Mouse (Mus musculus) ES-E14 (cell line): ENCODE data around the gene Efna2. TPM values are rescaled to one million over a fixed set of nuclear protein-coding genes. Genes with fewer than 3 reads are reported as not detected.

Source experiments
- DNase-seq: peaks from one replicate; pipeline ENCODE4 v3.0.0-alpha.2; 2013; ENCODE audit warnings: low read depth, low spot score
- H3K27ac ChIP-seq: 2 replicates; pipeline ENCODE4 v1.5.1; 2012; ENCODE audit warnings: low read depth, mild to moderate bottlenecking, low read length, moderate library complexity, mixed read lengths; ENCODE audit not compliant: poor library complexity, insufficient read depth, severe bottlenecking
- H3K36me3 ChIP-seq: 2 replicates; pipeline ENCODE4 v1.6.1; 2012; ENCODE audit warnings: mild to moderate bottlenecking, low read length, moderate library complexity, mixed read lengths; ENCODE audit not compliant: control insufficient read depth, poor library complexity, insufficient read depth, severe bottlenecking
- H3K4me1 ChIP-seq, 2 experiments: fragments of 150-350 bp in 1 of 2; sonication (generic) in 1 of 2; 2 replicates each; pipeline ENCODE4 v1.6.1; 2012; ENCODE audit warnings: low read length in 2 of 2, mild to moderate bottlenecking in 1 of 2, mixed read lengths in 1 of 2; ENCODE audit not compliant: control insufficient read depth in 2 of 2, insufficient read depth in 2 of 2, poor library complexity in 1 of 2
- H3K4me3 ChIP-seq, 2 experiments: fragments of 150-350 bp in 1 of 2; sonication (generic) in 1 of 2; 2 replicates each; pipeline ENCODE4 v1.5.1; 2012; ENCODE audit warnings: low read length in 2 of 2, low read depth in 1 of 2, mild to moderate bottlenecking in 1 of 2, mixed read lengths in 1 of 2; ENCODE audit not compliant: insufficient read depth in 1 of 2, poor library complexity in 1 of 2, severe bottlenecking in 1 of 2
- H3K9ac ChIP-seq: 2 replicates; pipeline ENCODE4 v1.6.1; 2012; ENCODE audit warnings: low read depth, mild to moderate bottlenecking, low read length, mixed read lengths; ENCODE audit not compliant: poor library complexity, insufficient read depth, severe bottlenecking
- H3K9me3 ChIP-seq: fragments of 150-350 bp; sonication (generic); 2 replicates; pipeline ENCODE4 v1.6.1; 2012; ENCODE audit warnings: low read depth, mild to moderate bottlenecking, low read length; ENCODE audit not compliant: control insufficient read depth, insufficient read depth
- CHD2 ChIP-seq: IDR thresholded peaks from 2 replicates; pipeline ENCODE4 v1.6.1; 2014; ENCODE audit warnings: mild to moderate bottlenecking, low read depth, low read length, inconsistent platforms
- HCFC1 ChIP-seq: IDR thresholded peaks from 2 replicates; pipeline ENCODE4 v1.6.1; 2012; ENCODE audit warnings: low read length, inconsistent platforms, borderline replicate concordance; ENCODE audit not compliant: insufficient read depth
- MAFK ChIP-seq: IDR thresholded peaks from 2 replicates; pipeline ENCODE4 v1.6.1; 2014; ENCODE audit warnings: mild to moderate bottlenecking, low read depth, low read length, inconsistent platforms; ENCODE audit not compliant: insufficient read depth
- ZC3H11A ChIP-seq: IDR thresholded peaks from 2 replicates; pipeline ENCODE4 v1.6.1; 2012; ENCODE audit warnings: low read depth, mild to moderate bottlenecking, inconsistent platforms, low read length, borderline replicate concordance
- ZNF384 ChIP-seq: IDR thresholded peaks from 2 replicates; pipeline ENCODE4 v1.6.1; 2012; ENCODE audit warnings: low read depth, low read length, inconsistent platforms
- in situ Hi-C, 2 experiments: fragments of 600-800 bp; cut with MboI; formaldehyde crosslinking; loops; one replicate each; pipeline ENCODE4 v1.15.1; 2025; ENCODE audit warnings: low sequenced_read_pairs in 2 of 2, inconsistent platforms in 1 of 2; ENCODE audit not compliant: unreplicated experiment in 2 of 2
- total RNA-seq: library from RNA; depleted of rRNA; stranded (reverse); fragments of 300-350 nt; gene quantifications from 2 replicates; pipeline ENCODE4 v1.2.3, GENCODE M21; 2012

The Efna2 gene
- total RNA-seq, 1 experiment, result 2.7 TPM

DNA sequence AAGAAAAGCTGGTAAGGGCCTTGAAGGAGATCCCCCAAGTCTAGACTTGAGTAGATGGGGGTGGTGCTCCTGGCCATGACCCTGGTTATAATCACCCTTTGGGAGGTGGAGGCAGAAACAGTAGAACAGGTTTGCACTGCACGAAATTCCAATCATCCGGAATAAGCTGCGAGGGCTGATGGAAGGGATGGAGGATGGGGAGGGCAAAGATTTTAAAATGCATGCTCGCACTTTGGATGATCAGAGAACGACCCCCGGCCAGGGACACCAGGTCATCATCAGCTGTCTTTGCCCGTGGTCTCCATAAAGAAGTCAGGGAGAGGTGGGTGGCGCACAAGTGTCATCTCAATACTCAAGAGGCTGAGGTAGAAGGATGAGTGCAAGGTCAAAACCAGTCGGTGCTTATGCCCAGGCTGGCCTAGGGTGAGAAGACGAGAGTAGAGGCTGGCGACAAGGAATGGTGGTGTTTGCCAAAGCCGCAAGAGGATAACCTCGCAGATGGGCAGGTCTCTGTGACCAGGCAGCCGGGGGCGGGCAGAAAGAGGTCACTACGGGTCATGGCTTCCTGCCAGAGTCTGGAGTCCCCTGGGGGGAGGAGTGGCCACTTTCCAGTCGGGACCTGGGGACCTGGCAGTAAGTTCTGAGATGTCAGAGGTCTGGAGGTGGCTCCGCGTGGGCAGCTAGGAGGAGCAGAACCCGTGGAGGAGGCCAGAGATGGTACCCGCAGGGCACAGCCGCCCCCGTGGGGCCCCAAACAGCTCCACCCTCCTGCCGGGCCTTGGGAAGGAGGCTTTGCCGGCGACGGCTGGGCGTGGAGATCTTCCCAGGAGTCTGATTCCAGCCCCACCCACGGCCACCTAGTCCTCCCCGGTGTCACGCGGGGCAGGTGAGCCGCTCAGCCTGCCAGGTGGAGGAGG lies 18.6 kb upstream of the Efna2 start:
- TF ChIP-seq CHD2, result no peak
- no peak for TF ChIP-seq ZC3H11A
- no peak for TF ChIP-seq MAFK
- no peak for TF ChIP-seq ZNF384
- Histone ChIP-seq H3K4me1 (peaks cover 7 to 38% of the 10 kb centered on the region in 2 experiments), H3K4me3 (peak overlapping the region; percentile 45 to 57), H3K36me3 (peaks cover 15% of the 10 kb centered on the region), H3K9me3 (no peaks in the 10 kb centered on the region), H3K27ac (peak overlapping the region; percentile 88), H3K9ac (peak overlapping the region; percentile 71)
- no peak for DNase-seq
- in situ Hi-C loops, result no loop called here

DNA sequence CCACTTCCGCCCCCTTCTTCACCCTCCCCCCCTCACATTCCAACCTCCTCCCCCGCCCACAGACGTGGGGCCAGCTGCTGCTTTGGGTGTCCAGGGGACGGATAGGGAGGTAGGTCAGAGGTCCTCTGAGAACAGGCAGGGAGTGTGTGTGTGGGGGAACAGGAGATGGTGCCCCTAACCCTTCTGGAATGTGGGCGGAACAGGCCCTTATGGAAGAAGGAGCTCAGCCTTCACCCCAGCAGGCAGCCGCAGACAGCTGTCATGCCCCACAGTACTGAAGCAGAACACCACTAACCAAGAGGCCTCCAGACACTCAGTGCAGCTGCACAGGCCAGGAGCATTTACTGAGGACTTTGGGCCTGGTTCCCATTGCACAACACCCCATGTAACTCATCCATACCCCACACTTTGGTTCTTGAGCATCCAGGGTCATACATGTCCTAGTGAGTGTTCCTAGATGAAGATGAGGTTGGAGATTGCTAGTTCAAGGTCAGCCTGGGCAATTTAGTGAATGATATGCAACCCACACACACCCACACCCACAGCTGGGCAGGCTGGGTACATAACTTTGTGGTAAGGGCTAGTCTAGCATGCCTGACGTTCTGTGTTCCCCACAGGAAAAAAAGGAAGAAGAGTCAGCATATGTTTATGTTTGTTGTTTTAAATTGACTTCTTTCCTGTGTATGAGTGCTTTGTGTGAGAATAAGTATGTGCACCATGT lies 17.6 kb upstream of the Efna2 start:
- Histone ChIP-seq H3K36me3 (peaks cover 5% of the 10 kb centered on the region), H3K27ac (peak overlapping the region; percentile 88), H3K9ac (peak overlapping the region; percentile 20; the same call in 1 of the 2 replicates), H3K9me3 (no peaks in the 10 kb centered on the region), H3K4me1 (peaks cover 7 to 41% of the 10 kb centered on the region in 2 experiments), H3K4me3 (peak overlapping the region; percentile 17 to 57; a peak in 2 of 4 replicates)
- TF ChIP-seq ZC3H11A (no peak), MAFK (no peak), CHD2 (no peak), HCFC1 (no peak), ZNF384 (no peak)
- no peak for DNase-seq
- in situ Hi-C loops, result no loop called here

DNA sequence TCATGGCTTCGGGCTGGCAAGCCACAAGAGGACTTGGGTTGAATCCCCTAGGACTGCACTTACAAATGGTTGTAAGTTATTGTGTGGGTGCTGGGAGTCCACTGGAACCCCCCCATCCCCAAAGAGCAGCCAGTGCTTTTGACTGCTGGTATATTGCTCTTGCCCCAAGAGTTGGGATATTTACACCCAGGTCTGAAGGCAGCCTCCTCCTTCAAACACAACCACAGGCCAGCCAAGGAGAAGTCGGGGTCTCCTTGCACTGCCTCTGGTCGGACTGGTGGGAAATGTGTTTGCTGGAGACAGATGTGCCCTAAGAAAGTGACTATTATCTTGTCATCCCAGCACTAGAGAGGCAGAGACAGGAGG lies 17.1 kb upstream of the Efna2 start:
- DNase-seq, result no peak
- Histone ChIP-seq H3K36me3 (no peaks in the 10 kb centered on the region; the same call in 1 of the 2 replicates), H3K4me3 (no peak overlapping the region), H3K9me3 (no peaks in the 10 kb centered on the region), H3K4me1 (peaks cover 11 to 41% of the 10 kb centered on the region in 2 experiments), H3K27ac (no peak overlapping the region; the same call in 1 of the 2 replicates), H3K9ac (no peak overlapping the region)
- in situ Hi-C loops, result no loop called here
- no peak for TF ChIP-seq HCFC1
- TF ChIP-seq ZNF384, result no peak
- no peak for TF ChIP-seq CHD2
- TF ChIP-seq ZC3H11A, result no peak
- no peak for TF ChIP-seq MAFK

DNA sequence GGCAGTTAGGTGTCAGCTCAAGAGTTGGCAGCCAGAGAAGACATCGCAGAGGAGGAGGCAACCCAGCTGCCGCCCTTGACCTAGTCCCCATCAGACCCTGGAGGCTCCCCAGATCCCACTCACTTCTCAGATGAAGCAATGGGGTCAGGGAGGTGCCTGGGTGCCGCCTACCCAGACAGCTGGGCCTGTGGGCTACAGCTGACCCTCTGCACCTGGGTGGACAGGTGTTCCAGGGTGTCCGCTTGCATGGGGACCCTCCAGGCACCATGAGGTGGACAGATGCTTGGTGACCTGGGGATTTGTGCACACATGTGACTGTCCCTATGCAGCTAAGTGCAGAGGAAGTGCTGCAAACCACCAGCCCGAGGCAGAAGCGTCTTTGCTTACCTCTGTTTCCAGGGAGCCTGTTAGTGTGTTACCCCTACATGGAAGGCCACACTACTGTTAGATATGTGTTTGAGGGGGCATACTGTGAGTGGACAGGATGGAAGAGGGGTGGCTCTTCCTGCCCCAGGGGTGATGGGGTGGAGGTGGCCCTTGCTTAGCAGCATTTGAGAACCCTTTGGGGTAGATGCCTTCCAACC lies 16.5 kb upstream of the Efna2 start:
- Histone ChIP-seq H3K9ac (no peak overlapping the region), H3K4me3 (no peak overlapping the region), H3K9me3 (no peaks in the 10 kb centered on the region), H3K4me1 (peaks cover 11 to 41% of the 10 kb centered on the region in 2 experiments), H3K36me3 (no peaks in the 10 kb centered on the region), H3K27ac (no peak overlapping the region)
- in situ Hi-C loops, result no loop called here
- TF ChIP-seq CHD2 (no peak), HCFC1 (no peak), ZNF384 (no peak), ZC3H11A (no peak), MAFK (no peak)
- DNase-seq, result no peak
